ENCODE assay signal across 17 mouse cellular contexts in the genomic region with DNA sequence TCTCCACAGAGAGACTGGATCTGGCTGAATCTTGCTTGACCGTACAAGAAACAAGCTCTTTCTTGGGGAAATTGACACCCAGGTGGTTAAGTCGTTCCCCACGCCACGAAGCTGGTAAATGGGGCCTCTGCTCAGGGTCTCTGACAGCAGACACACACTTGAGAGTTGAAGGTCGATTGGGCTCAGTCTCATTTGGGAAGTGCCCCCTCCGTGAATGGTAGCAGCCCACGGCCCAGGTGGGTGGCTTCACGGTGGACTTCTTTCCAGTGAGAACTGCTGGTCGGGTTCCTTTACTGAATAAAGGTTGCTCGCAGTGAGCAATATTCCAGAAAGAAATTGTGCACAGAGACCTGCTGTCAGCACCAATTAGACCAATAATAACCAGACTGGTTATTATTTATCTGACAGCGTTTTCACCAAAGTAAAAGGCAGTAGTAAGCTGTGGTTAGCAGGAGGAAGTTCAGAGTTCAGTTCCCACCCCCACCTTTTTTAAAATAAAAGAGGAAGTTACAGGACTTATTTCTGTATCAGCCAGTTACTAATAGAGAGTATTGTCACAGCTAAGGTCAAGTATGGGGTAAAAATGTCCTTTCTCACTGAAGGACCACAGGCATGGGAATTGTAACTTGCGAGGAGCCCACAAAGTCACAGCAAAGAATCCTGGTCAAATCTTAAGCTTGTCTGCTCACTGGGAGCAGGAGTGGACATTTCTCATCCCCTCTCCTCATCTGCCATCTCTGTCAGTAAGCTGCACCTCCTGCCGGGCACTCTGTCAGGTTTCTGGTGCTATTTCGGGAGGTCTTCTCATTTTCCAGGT. TPM values are rescaled to one million over a fixed set of nuclear protein-coding genes. Genes with fewer than 3 reads are reported as not detected.
DNase-seq lines count a peak whose midpoint lies in the region; ATAC-seq and TF ChIP-seq lines count a peak whose summit lies in the region.
"Had no signal": no experiment of that assay in that cellular context is flagged by ENCODE, and none has a peak within 500 bp of the region (broad histone marks: within the 10 kb centered on the region; RNA-seq: fewer than 3 reads in every experiment).

No protein-coding gene starts in this region.

- no peaks in the 10 kb centered on the region for H3K36me3 ChIP-seq in heart, embryonic 12.5 days
- no peaks in the 10 kb centered on the region for H3K36me3 ChIP-seq in hindbrain, embryonic 10.5 days
- H3K36me3 ChIP-seq: embryonic facial prominence, embryonic 13.5 days; heart, embryonic 13.5 days; intestine, embryonic 15.5 days; liver, embryonic 15.5 days had no signal

- H3K4me3 ChIP-seq in layer of hippocampus, adult 2 months, result no peak overlapping the region
- no peak overlapping the region for H3K4me3 ChIP-seq in heart, embryonic 12.5 days
- no peak overlapping the region for H3K4me3 ChIP-seq in hindbrain, embryonic 10.5 days
- H3K4me3 ChIP-seq: embryonic facial prominence, embryonic 13.5 days; heart, embryonic 13.5 days; intestine, embryonic 15.5 days; liver, embryonic 15.5 days had no signal

- no peaks in the 10 kb centered on the region for H3K4me1 ChIP-seq in heart, embryonic 12.5 days (replicated peaks)
- H3K4me1 ChIP-seq in hindbrain, embryonic 10.5 days (replicated peaks), result peaks cover 11% of the 10 kb centered on the region; the same call in 1 of the 2 replicates
- H3K4me1 ChIP-seq: heart, embryonic 13.5 days; intestine, embryonic 15.5 days had no signal

- no peak overlapping the region for H3K9ac ChIP-seq in heart, embryonic 12.5 days
- H3K9ac ChIP-seq: embryonic facial prominence, embryonic 13.5 days; heart, embryonic 13.5 days; intestine, embryonic 15.5 days; liver, embryonic 15.5 days had no signal

- H3K4me2 ChIP-seq in heart, embryonic 12.5 days, result no peak overlapping the region
- H3K4me2 ChIP-seq: embryonic facial prominence, embryonic 13.5 days; heart, embryonic 13.5 days; intestine, embryonic 15.5 days; liver, embryonic 15.5 days had no signal

- 66% methylated on average over 14 of the region's 14 CpGs for WGBS in heart, embryonic 12.5 days
- 80% methylated on average over 14 of the region's 14 CpGs for WGBS in hindbrain, embryonic 10.5 days

- no peaks in the 10 kb centered on the region for H3K27me3 ChIP-seq in heart, embryonic 12.5 days (replicated peaks)
- H3K27me3 ChIP-seq in hindbrain, embryonic 10.5 days (ENCODE audit: insufficient read depth, poor library complexity, severe bottlenecking), result no peaks in the 10 kb centered on the region
- H3K27me3 ChIP-seq: embryonic facial prominence, embryonic 13.5 days; heart, embryonic 13.5 days; intestine, embryonic 15.5 days; liver, embryonic 15.5 days had no signal

- peak; percentile 90 for ATAC-seq in CD4-positive, CD25-positive, alpha-beta regulatory T cell, adult 4 months
- ATAC-seq in inflammation-experienced regulatory T-cells, adult 6 months, result peak; percentile 69
- ATAC-seq in neutrophil, adult 5-6 weeks (ENCODE audit: extremely low read depth, insufficient number of reproducible peaks, low FRiP score, poor library complexity, severe bottlenecking), result peak; percentile 73
- ATAC-seq in heart, embryonic 12.5 days (ENCODE audit: insufficient number of reproducible peaks, low FRiP score), result no peak
- no peak for ATAC-seq in cerebellum, adult (ENCODE audit: insufficient number of reproducible peaks, low FRiP score, low TSS enrichment)
- ATAC-seq: intestine, embryonic 15.5 days had no signal

- TF ChIP-seq CTCF in layer of hippocampus, adult 2 months (conservative IDR thresholded peaks at IDR 0.05), result no peak

- H3K27ac ChIP-seq in layer of hippocampus, adult 2 months, result peak overlapping the region; percentile 32; the same call in 1 of the 2 replicates
- no peak overlapping the region for H3K27ac ChIP-seq in heart, embryonic 12.5 days (ENCODE audit: poor library complexity, severe bottlenecking)
- no peak overlapping the region for H3K27ac ChIP-seq in hindbrain, embryonic 10.5 days
- H3K27ac ChIP-seq: embryonic facial prominence, embryonic 13.5 days; heart, embryonic 13.5 days; intestine, embryonic 15.5 days; kidney, postnatal 0 days; liver, embryonic 15.5 days had no signal

- 0 out of 2 replicates have a peak, but pooled peaks cover 5% of the 10 kb centered on the region for H3K9me3 ChIP-seq in heart, embryonic 12.5 days (replicated peaks)
- no peaks in the 10 kb centered on the region for H3K9me3 ChIP-seq in hindbrain, embryonic 10.5 days
- H3K9me3 ChIP-seq: embryonic facial prominence, embryonic 13.5 days; intestine, embryonic 15.5 days; liver, embryonic 15.5 days had no signal

- no peak for DNase-seq in layer of hippocampus, adult 2 months (ENCODE audit: low spot score in 2 of 2)
- DNase-seq in layer of hippocampus, postnatal 14 days (ENCODE audit: low spot score in 2 of 2), result no peak
- no peak for DNase-seq in hindbrain, embryonic 10.5 days (ENCODE audit: low spot score)
- DNase-seq: adrenal gland, adult 8-10 months; cerebellum, postnatal 36 days; gastrocnemius, postnatal 36 days; retina, postnatal 1 day had no signal

RNA-seq across cellular contexts. Expression of a gene that starts 21.6 kb away (rescaled TPM):
- total RNA-seq in layer of hippocampus, adult 2 months (2021), result 100 to 1,000 TPM; 788 to 796 TPM
- 100 to 1,000 TPM; 701 to 769 TPM for total RNA-seq in layer of hippocampus, postnatal 14 days (2021)
- 10 to 100 TPM; 64.4 to 70.8 TPM for polyA plus RNA-seq in CD4-positive, CD25-positive, alpha-beta regulatory T cell, adult 4 months (2017; shearing (Covaris generic))
- polyA plus RNA-seq in inflammation-experienced regulatory T-cells, adult 6 months (2017; shearing (Covaris generic)), result 10 to 100 TPM; 45.1 to 89.5 (median 71.9) TPM
- 440 and 446 TPM in 2 replicates for total RNA-seq in neutrophil, adult 5-6 weeks (2017)
- 9.0 and 10.5 TPM in 2 replicates for polyA plus RNA-seq in heart, embryonic 12.5 days (2016; fragmentation: Nextera tagmentation; extraction: Ambion mirVana)
- polyA plus RNA-seq in hindbrain, embryonic 10.5 days (2016; fragmentation: Nextera tagmentation; extraction: Ambion mirVana), result 5.6 and 9.9 TPM in 2 replicates

Comparison
In these comparisons a context has a peak if more than half of its experiments do, and no peak if none do; other contexts are left out.
1. ATAC-seq: peak in CD4-positive, CD25-positive, alpha-beta regulatory T cell, adult 4 months (single experiment), inflammation-experienced regulatory T-cells, adult 6 months (single experiment) and neutrophil, adult 5-6 weeks (single experiment); none in heart, embryonic 12.5 days (single experiment) and cerebellum, adult (single experiment).